Mouse (Mus musculus): ENCODE results near the gene Olfr1132. TPM values are rescaled to one million over a fixed set of nuclear protein-coding genes. Genes with fewer than 3 reads are reported as not detected.
"Not testable (repeated sequence)": the region's sequence is repeated elsewhere in the genome, so short reads cannot be mapped to it uniquely, and the experiment has no call there.

Gene Olfr1132
- total RNA-seq (2017), result not detected in 3 replicates

DNA sequence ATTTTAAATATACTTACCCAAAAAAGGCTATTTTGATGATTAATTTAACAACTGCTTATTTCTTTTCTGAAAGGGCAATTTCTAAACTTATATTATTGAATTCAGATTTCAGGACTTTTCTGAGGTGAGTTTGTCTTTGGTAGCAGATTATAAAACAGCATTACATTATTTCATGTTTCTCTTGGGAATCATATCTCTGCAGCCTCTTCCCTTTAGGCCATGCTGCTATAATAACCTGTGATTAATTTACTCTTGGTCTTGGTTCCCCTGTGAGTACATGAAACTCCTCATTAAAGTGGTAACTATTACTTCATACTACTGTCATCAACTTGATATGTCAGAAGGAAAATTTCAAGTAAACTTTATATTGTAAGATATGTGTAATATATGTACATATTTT is at the start of gene Olfr1132:
Gene Olfr1132 (minus strand): TSS at position 101 of the 400 bp plus-strand sequence.
- ATAC-seq (replicated peaks; ENCODE audit: insufficient number of reproducible peaks, low FRiP score, low TSS enrichment, poor library complexity, severe bottlenecking), result no peak

GRCm38 (mm10) chr2:87673564-87673963 is 36.2 kb upstream of the Olfr1132 start, which contains the start of gene Olfr1135:
Olfr1135 (minus strand) TSS chr2:87673664.
- no peak for ATAC-seq (replicated peaks; ENCODE audit: insufficient number of reproducible peaks, low FRiP score, low TSS enrichment, poor library complexity, severe bottlenecking)

GRCm38 (mm10) chr2:87658360-87658759 is 21.0 kb upstream of the Olfr1132 start, which contains the start of gene Olfr1134:
Olfr1134 (minus strand) TSS chr2:87658460.
- ATAC-seq (replicated peaks; ENCODE audit: insufficient number of reproducible peaks, low FRiP score, low TSS enrichment, poor library complexity, severe bottlenecking), result no peak

DNA sequence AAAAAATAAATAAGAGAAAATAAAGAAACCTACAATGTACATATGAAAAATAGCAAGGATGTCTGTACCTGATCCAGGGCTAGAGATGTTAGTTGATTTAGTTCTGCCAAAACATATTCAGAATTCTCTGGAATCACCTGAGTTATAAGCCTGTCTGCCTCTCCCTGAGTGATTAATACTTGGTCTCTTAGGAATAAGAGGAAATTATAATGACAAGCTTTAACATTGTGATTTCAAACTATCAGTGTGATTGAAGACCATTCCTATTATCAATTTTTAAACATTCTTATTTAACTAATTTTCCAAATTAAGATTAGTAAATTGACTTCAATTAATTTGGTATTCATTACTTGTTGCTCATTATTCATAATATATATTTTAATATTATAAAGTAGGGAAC is 9.9 kb upstream of the Olfr1132 start, which contains the start of gene Olfr1133:
Gene Olfr1133 (minus strand): TSS at position 101 of the 400 bp plus-strand sequence.
- ATAC-seq (replicated peaks; ENCODE audit: insufficient number of reproducible peaks, low FRiP score, low TSS enrichment, poor library complexity, severe bottlenecking), result no peak

DNA sequence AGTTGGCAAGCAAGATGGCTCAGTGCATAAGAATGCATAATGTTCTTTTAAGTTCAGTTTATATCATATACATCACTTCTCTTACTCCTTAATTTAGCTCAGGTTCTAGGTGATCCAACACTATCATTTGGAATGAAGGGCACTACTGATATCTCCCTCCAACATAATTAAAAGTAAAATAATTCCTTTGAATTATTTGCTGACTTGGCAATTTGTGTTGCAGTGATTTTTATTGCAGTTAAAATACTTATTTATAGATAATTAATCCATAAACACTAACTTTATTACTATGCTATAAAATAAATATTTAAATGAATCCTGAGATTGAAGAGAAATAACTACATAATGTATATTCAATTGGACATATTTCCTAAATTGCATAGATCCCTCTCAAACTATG is 5.1 kb upstream of the Olfr1132 start:
- ATAC-seq (replicated peaks; ENCODE audit: insufficient number of reproducible peaks, low FRiP score, low TSS enrichment, poor library complexity, severe bottlenecking), result no peak

DNA sequence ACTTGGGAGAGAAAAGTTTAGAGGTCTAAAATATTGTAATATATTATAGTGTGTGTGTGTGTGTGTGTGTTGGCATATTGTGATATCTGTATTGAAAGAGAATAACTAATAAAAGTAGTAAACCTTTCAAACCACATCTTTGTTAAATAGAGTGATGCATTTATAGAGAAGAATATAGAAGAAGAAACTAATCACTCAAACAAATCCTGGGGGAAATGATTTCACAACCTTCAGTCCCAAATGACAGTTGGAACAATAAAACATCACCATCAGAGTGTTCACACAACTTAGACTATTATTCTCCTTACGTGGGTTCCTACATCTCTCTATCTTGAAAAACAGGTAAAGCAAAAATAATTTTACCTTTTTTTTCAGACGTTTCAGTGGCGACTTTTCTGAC is 10.5 kb downstream of the Olfr1132 start, which contains the start of gene Olfr1131:
Gene Olfr1131 (plus strand): TSS at position 301 of the 400 bp plus-strand sequence.
- no peak for ATAC-seq (replicated peaks; ENCODE audit: insufficient number of reproducible peaks, low FRiP score, low TSS enrichment, poor library complexity, severe bottlenecking)

GRCm38 (mm10) chr2:87605912-87606311 is 31.4 kb downstream of the Olfr1132 start, which contains the start of gene Olfr1130:
Olfr1130 (plus strand) TSS chr2:87606212.
- not testable (repeated sequence) for ATAC-seq (replicated peaks; ENCODE audit: insufficient number of reproducible peaks, low FRiP score, low TSS enrichment, poor library complexity, severe bottlenecking)

Other genes starting within 250 kb of the Olfr1132 start
- gene Olfr1123, start 220.9 kb downstream of the Olfr1132 start, total RNA-seq (2017), result not detected in 3 replicates
- gene Olfr1124, start 207.3 kb downstream of the Olfr1132 start, total RNA-seq (2017), result not detected in 3 replicates
- not detected in 3 replicates for gene Olfr1126, start 183.6 kb downstream of the Olfr1132 start, total RNA-seq (2017)
- gene Pramel7, start 140.4 kb downstream of the Olfr1132 start, total RNA-seq (2017), result not detected in 3 replicates
- gene Pramel6, start 131.0 kb downstream of the Olfr1132 start, total RNA-seq (2017), result not detected in 3 replicates
- not detected in 3 replicates for gene Olfr153, start 105.7 kb downstream of the Olfr1132 start, total RNA-seq (2017)
- gene Olfr1128, start 92.0 kb downstream of the Olfr1132 start, total RNA-seq (2017), result not detected in 3 replicates
- not detected in 3 replicates for gene Olfr1129, start 63.6 kb downstream of the Olfr1132 start, total RNA-seq (2017)
- not detected in 3 replicates for gene Olfr1130, start 31.3 kb downstream of the Olfr1132 start, total RNA-seq (2017)
- gene Olfr1131, start 10.4 kb downstream of the Olfr1132 start, total RNA-seq (2017), result not detected in 3 replicates
- gene Olfr1133, start 9.8 kb upstream of the Olfr1132 start, total RNA-seq (2017), result not detected in 3 replicates
- gene Olfr1134, start 20.9 kb upstream of the Olfr1132 start, total RNA-seq (2017), result not detected in 3 replicates
- not detected in 3 replicates for gene Olfr1135, start 36.1 kb upstream of the Olfr1132 start, total RNA-seq (2017)
- not detected in 3 replicates for gene Olfr1136, start 56.4 kb upstream of the Olfr1132 start, total RNA-seq (2017)
- not detected in 3 replicates for gene Olfr1137, start 75.6 kb upstream of the Olfr1132 start, total RNA-seq (2017)
- gene Olfr1138, start 102.4 kb upstream of the Olfr1132 start, total RNA-seq (2017), result not detected in 3 replicates
- gene Olfr1140, start 106.2 kb upstream of the Olfr1132 start, total RNA-seq (2017), result not detected in 3 replicates
- gene Olfr1141, start 116.5 kb upstream of the Olfr1132 start, total RNA-seq (2017), result not detected in 3 replicates
- 1.2 TPM in 1 of 3 replicates, not detected in the others for gene Olfr152, start 141.9 kb upstream of the Olfr1132 start, total RNA-seq (2017)
- not detected in 3 replicates for gene Olfr1143, start 163.1 kb upstream of the Olfr1132 start, total RNA-seq (2017)
- gene Olfr1145, start 172.3 kb upstream of the Olfr1132 start, total RNA-seq (2017), result not detected in 3 replicates
- gene Olfr1148, start 193.0 kb upstream of the Olfr1132 start, total RNA-seq (2017), result not detected in 3 replicates
- gene Olfr1150-ps1, start 206.5 kb upstream of the Olfr1132 start, total RNA-seq (2017), result not detected in 3 replicates
- gene Olfr1151, start 218.3 kb upstream of the Olfr1132 start, total RNA-seq (2017), result not detected in 3 replicates
- not detected in 3 replicates for gene Olfr1152, start 229.0 kb upstream of the Olfr1132 start, total RNA-seq (2017)

Measured in monocyte, adult 5-6 weeks (primary cell).